Mouse (Mus musculus) adrenal gland, postnatal 36 days (tissue): Measurements from ENCODE around the gene Gstm6. TPM values are rescaled to one million over a fixed set of nuclear protein-coding genes. Genes with fewer than 3 reads are reported as not detected.
A peak's percentile ranks its signal among the peaks of the same experiment; 100 is the strongest.

Source experiments
- DNase-seq, 2 experiments: peaks; one replicate each; pipeline ENCODE4 v3.0.0; 2021; ENCODE audit warnings: mixed read lengths in 1 of 2
- total RNA-seq, 2 experiments: library from RNA; stranded (reverse); gene quantifications; 2 replicates each; pipeline ENCODE4 v1.2.3; 2021

Gstm6 gene
- total RNA-seq, 2 experiments from 2014 or later, result 4.3 to 6.0 TPM

GRCm38 (mm10) chr3:107941261-107941660, 2.3 kb downstream of the Gstm6 start:
- no peak for DNase-seq

GRCm38 (mm10) chr3:107940524-107940923, 3.0 kb downstream of the Gstm6 start:
- no peak for DNase-seq

GRCm38 (mm10) chr3:107939830-107940229, 3.7 kb downstream of the Gstm6 start:
- no peak for DNase-seq

- peak; percentile 81 to 85 for DNase-seq
Observed at GRCm38 (mm10) chr3:107939403-107939802, 4.1 kb downstream of the Gstm6 start.

GRCm38 (mm10) chr3:107935888-107936287, 7.7 kb downstream of the Gstm6 start:
- DNase-seq, result no peak

- DNase-seq, result no peak
Observed at GRCm38 (mm10) chr3:107935268-107935667, 8.3 kb downstream of the Gstm6 start.

GRCm38 (mm10) chr3:107932128-107932527, 11.4 kb downstream of the Gstm6 start:
- DNase-seq, result no peak

GRCm38 (mm10) chr3:107931670-107932069, 11.9 kb downstream of the Gstm6 start, which contains the start of gene Gstm7:
Gene Gstm7 (minus strand): TSS chr3:107931817.
- DNase-seq, result peak; percentile 99 to 100

GRCm38 (mm10) chr3:107931134-107931533, 12.4 kb downstream of the Gstm6 start:
- no peak for DNase-seq

GRCm38 (mm10) chr3:107929731-107930130, 13.8 kb downstream of the Gstm6 start:
- no peak for DNase-seq

- no peak for DNase-seq
Observed at GRCm38 (mm10) chr3:107929243-107929642, 14.3 kb downstream of the Gstm6 start.

GRCm38 (mm10) chr3:107928691-107929090, 14.9 kb downstream of the Gstm6 start:
- DNase-seq, result no peak

GRCm38 (mm10) chr3:107927841-107928240, 15.7 kb downstream of the Gstm6 start:
- DNase-seq, result peak; percentile 51 to 63

GRCm38 (mm10) chr3:107925335-107925734, 18.2 kb downstream of the Gstm6 start:
- DNase-seq, result no peak

GRCm38 (mm10) chr3:107920348-107920747, 23.2 kb downstream of the Gstm6 start:
- no peak for DNase-seq

GRCm38 (mm10) chr3:107917783-107918408, 25.7 kb downstream of the Gstm6 start:
- peak; percentile 37 to 63 for DNase-seq

- no peak for DNase-seq
Observed at GRCm38 (mm10) chr3:107917097-107917496, 26.5 kb downstream of the Gstm6 start.

- no peak for DNase-seq
Observed at GRCm38 (mm10) chr3:107916674-107917073, 26.9 kb downstream of the Gstm6 start.

- no peak for DNase-seq
Observed at GRCm38 (mm10) chr3:107905942-107906341, 37.6 kb downstream of the Gstm6 start.

GRCm38 (mm10) chr3:107900955-107901673, 42.4 kb downstream of the Gstm6 start:
- no peak for DNase-seq

- DNase-seq, result no peak
Observed at GRCm38 (mm10) chr3:107898691-107899090, 44.9 kb downstream of the Gstm6 start.

- DNase-seq, result peak; percentile 91 to 94
Observed at GRCm38 (mm10) chr3:107895720-107896569, 47.6 kb downstream of the Gstm6 start, which contains the start of gene Gstm5. Gene Gstm5 (plus strand): TSS chr3:107895821.
